Mouse (Mus musculus): Measurements from ENCODE around the gene G6pc3. TPM values are rescaled to one million over a fixed set of nuclear protein-coding genes. Genes with fewer than 3 reads are reported as not detected.

G6pc3 gene
- total and polyA plus RNA-seq, 3 experiments = 31.3 to 72.3 (median 34.7) TPM

DNA sequence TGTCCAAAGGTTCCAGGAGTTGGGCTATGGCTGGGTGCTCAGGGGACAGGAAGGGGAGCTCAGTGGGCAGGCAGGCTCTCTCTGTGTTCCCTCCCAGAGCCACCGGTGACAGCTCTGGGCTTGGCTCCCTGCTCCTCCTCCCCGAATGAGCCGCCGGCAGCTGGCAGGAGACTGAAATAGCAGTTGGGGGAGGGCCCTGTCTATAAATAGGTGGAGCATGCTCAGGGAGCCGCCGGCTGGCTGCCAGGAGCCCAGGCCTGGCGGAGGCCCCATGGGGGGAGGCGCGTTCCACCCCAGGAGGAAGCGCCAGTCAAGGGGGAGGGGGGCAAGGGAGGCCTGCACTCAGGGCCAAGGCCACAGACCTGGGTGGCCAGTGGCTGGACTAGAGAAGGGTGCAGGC is 29.4 kb downstream of the G6pc3 start (continued):
- TF ChIP-seq E2F4 (IDR thresholded peaks at IDR 0.05; ENCODE audit: insufficient replicate concordance, low read depth, low read length) (no peak), MYC (IDR thresholded peaks at IDR 0.05; ENCODE audit: low read depth, low read length) (no peak), SIN3A (IDR thresholded peaks at IDR 0.05; ENCODE audit: low read length) (peak; percentile 94), CHD2 (IDR thresholded peaks at IDR 0.05; ENCODE audit: low read length) (peak; percentile 95), SMC3 (IDR thresholded peaks at IDR 0.05; ENCODE audit: low read depth, low read length) (peak; percentile 28; the same call in 1 of the 2 replicates), ZMIZ1 (IDR thresholded peaks at IDR 0.05; ENCODE audit: low read depth, low read length) (no peak), BHLHE40 (IDR thresholded peaks at IDR 0.05; ENCODE audit: low read depth, low read length) (peak; percentile 88), TCF12 (IDR thresholded peaks at IDR 0.05; ENCODE audit: low read depth, low read length) (peak; percentile 95)

DNA sequence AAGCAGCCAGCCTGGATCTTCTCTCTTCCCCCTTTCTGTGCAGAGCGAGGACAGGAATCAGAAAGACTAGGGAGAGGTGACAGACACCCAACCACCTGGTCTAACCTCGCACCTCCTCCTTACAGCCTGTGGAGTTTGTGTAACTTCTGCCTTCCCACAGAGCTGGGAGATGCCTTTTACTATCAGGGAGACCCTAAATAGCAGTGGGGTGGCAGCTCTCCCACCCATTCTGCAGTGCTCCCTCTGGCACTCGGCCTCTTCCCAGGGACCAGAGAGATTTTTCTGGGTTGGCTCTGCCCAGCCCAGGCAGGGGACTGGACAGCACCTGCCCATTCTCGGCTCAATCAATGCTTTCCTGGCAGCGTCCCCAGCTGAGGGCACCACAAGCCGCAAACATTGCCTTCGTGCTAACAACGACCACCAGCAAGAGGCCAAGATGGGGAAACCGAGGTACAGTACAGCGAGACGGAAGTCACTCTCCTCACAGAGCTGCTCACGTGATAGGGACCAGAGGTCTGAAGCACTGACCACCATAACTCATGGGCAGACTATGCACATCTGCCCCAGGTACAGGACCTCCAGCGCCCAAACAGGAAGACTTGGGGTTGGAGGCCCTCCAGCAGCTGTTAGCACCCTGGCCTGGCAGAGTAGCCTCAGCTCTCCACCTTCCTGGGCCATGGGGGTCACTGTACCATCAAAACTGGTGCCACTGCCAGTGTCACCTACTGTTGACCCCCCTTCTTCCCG is 30.0 kb downstream of the G6pc3 start:
- no peak for TF ChIP-seq MAZ (IDR thresholded peaks at IDR 0.05; ENCODE audit: low read depth, low read length)
- no peak for TF ChIP-seq E2F4 (IDR thresholded peaks at IDR 0.05; ENCODE audit: insufficient replicate concordance, low read depth, low read length)
- TF ChIP-seq NRF1 (IDR thresholded peaks at IDR 0.05; ENCODE audit: low read depth, low read length) = peak; percentile 10; the same call in 1 of the 2 replicates
- no peak for TF ChIP-seq RAD21 (IDR thresholded peaks at IDR 0.05; ENCODE audit: low read depth, low read length)
- TF ChIP-seq CHD1 (IDR thresholded peaks at IDR 0.05; ENCODE audit: low read depth, low read length) = no peak
- TF ChIP-seq ZC3H11A (IDR thresholded peaks at IDR 0.05; ENCODE audit: low read depth, low read length) = no peak
- no peak for TF ChIP-seq SIN3A (IDR thresholded peaks at IDR 0.05; ENCODE audit: low read length)
- in situ Hi-C loops (cut with MboI; ENCODE audit: low pct_ligation_motif_present, low pct_unique_long_range_greater_than_20kb, low sequenced_read_pairs) (no loop called here), dilution Hi-C loops (cut with MboI; ENCODE audit: extremely low pct_ligation_motif_present, extremely low pct_unique_long_range_greater_than_20kb, low sequenced_read_pairs) (no loop called here)
- 0 out of 2 replicates have a peak, but pooled peaks cover 2% of the 10 kb centered on the region for H3K79me2 ChIP-seq (replicated peaks; ENCODE audit: control insufficient read depth, extremely low read depth, insufficient read depth, poor library complexity, severe bottlenecking)
- no peak overlapping the region for H3K9ac ChIP-seq (ENCODE audit: insufficient read depth, low read depth)
- peak overlapping the region in 2 of 3 experiments; percentile 59 to 60 for H3K4me3 ChIP-seq (replicated peaks in 1 of 3; ENCODE audit: low read depth in 2 of 3, low read length in 2 of 3, poor library complexity in 1 of 3)
- peaks cover 0 to 6% of the 10 kb centered on the region in 2 experiments for H3K36me3 ChIP-seq (replicated peaks in 1 of 2; ENCODE audit: control insufficient read depth in 1 of 2, insufficient read depth in 1 of 2, low read length in 1 of 2)
- peaks cover 48 to 91% of the 10 kb centered on the region in 2 experiments for H3K4me1 ChIP-seq (ENCODE audit: control insufficient read depth in 1 of 2, insufficient read depth in 2 of 2)
- DNase-seq (ENCODE audit: extremely low read depth) = no peak
- peak overlapping the region; percentile 78 for H3K4me2 ChIP-seq (ENCODE audit: insufficient read depth, low read depth, poor library complexity, severe bottlenecking)
- no peaks in the 10 kb centered on the region for H3K9me3 ChIP-seq (replicated peaks; ENCODE audit: low read length)
- 0 out of 2 replicates have a peak overlapping the region, but pooled peaks have one; percentile 5 for H3K27ac ChIP-seq (ENCODE audit: insufficient read depth, low read depth)
- no peaks in the 10 kb centered on the region for H3K27me3 ChIP-seq (replicated peaks)

DNA sequence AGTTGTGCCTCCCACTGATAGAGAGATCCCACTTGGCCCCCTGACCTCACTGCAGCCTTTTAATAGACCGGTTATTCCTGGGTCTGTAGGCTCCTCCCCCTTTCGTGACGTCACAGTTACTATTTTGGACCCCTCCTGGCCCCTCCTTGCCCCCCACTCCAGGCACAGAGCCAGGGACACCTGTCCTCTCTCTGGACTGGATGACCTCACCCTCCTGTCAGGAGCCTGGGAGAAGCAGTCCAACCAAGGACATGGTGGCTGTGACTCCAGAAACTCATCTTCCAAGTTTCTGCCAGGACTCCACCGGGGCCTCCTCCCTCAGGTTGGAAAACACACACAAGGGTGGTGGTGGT is 30.6 kb downstream of the G6pc3 start:
- in situ Hi-C loops (cut with MboI; ENCODE audit: low pct_ligation_motif_present, low pct_unique_long_range_greater_than_20kb, low sequenced_read_pairs) = loop anchor here (5.0 kb wide), 1 partner anchor 63 kb away; the partner anchor contains the start of gene Tmem101
- Histone ChIP-seq H3K27me3 (replicated peaks) (no peaks in the 10 kb centered on the region), H3K79me2 (replicated peaks; ENCODE audit: control insufficient read depth, extremely low read depth, insufficient read depth, poor library complexity, severe bottlenecking) (no peaks in the 10 kb centered on the region), H3K9ac (ENCODE audit: insufficient read depth, low read depth) (no peak overlapping the region), H3K9me3 (replicated peaks; ENCODE audit: low read length) (no peaks in the 10 kb centered on the region), H3K36me3 (replicated peaks in 1 of 2; ENCODE audit: control insufficient read depth in 1 of 2, insufficient read depth in 1 of 2, low read length in 1 of 2) (peaks cover 0 to 8% of the 10 kb centered on the region in 2 experiments), H3K4me3 (replicated peaks in 1 of 3; ENCODE audit: low read depth in 2 of 3, low read length in 2 of 3, poor library complexity in 1 of 3) (peak overlapping the region in 1 of 3 experiments; percentile 60), H3K4me1 (ENCODE audit: control insufficient read depth in 1 of 2, insufficient read depth in 2 of 2) (peaks cover 45 to 86% of the 10 kb centered on the region in 2 experiments), H3K4me2 (ENCODE audit: insufficient read depth, low read depth, poor library complexity, severe bottlenecking) (no peak overlapping the region), H3K27ac (ENCODE audit: insufficient read depth, low read depth) (no peak overlapping the region)
- dilution Hi-C loops (cut with MboI; ENCODE audit: extremely low pct_ligation_motif_present, extremely low pct_unique_long_range_greater_than_20kb, low sequenced_read_pairs) = no loop called here
- DNase-seq (ENCODE audit: extremely low read depth) = no peak
- no peak for TF ChIP-seq EP300 (IDR thresholded peaks at IDR 0.05; ENCODE audit: low read length)
- 0 out of 2 replicates have a peak, but pooled peaks have one; percentile 13 for TF ChIP-seq TBP (conservative IDR thresholded peaks at IDR 0.05; ENCODE audit: low read depth, low read length)
- peak; percentile 75; the same call in 1 of the 2 replicates for TF ChIP-seq MEF2A (IDR thresholded peaks at IDR 0.05; ENCODE audit: borderline replicate concordance, low read depth, low read length)

Measured in CH12.LX (cell line).